Mouse (Mus musculus): Measurements from ENCODE around the gene Nfatc3. TPM values are rescaled to one million over a fixed set of nuclear protein-coding genes. Genes with fewer than 3 reads are reported as not detected.

The Nfatc3 gene
- polyA plus RNA-seq, 1 experiment from 2014 or later = 5.1 TPM

GRCm38 (mm10) chr8:106112041-106112440 lies 53.4 kb downstream of the Nfatc3 start:
- H3K27me3 ChIP-seq (ENCODE audit: control insufficient read depth, insufficient read depth, low read length) = no peaks in the 10 kb centered on the region
- 93% methylated on average over 2 of the region's 2 CpGs for WGBS
- no peaks in the 10 kb centered on the region for H3K9me3 ChIP-seq (replicated peaks; ENCODE audit: control insufficient read depth, low read length)
- no peak for ATAC-seq (replicated peaks; ENCODE audit: insufficient number of reproducible peaks, low FRiP score, low TSS enrichment, low read depth)
- H3K4me2 ChIP-seq (ENCODE audit: low read depth, low read length) = no peak overlapping the region
- peaks cover 6% of the 10 kb centered on the region; the same call in 1 of the 2 replicates for H3K36me3 ChIP-seq (replicated peaks; ENCODE audit: control insufficient read depth, insufficient read depth, low read depth, low read length)
- H3K27ac ChIP-seq (replicated peaks; ENCODE audit: low read depth, low read length) = no peak overlapping the region
- DNase-seq (ENCODE audit: low spot score) = no peak
- H3K9ac ChIP-seq (replicated peaks; ENCODE audit: low read length) = no peak overlapping the region
- H3K4me1 ChIP-seq (ENCODE audit: control insufficient read depth, insufficient read depth, low read length) = no peaks in the 10 kb centered on the region
- no peak overlapping the region for H3K4me3 ChIP-seq (ENCODE audit: low read depth, low read length)

- no peaks in the 10 kb centered on the region for H3K9me3 ChIP-seq (replicated peaks; ENCODE audit: control insufficient read depth, low read length)
- ATAC-seq (replicated peaks; ENCODE audit: insufficient number of reproducible peaks, low FRiP score, low TSS enrichment, low read depth) = no peak
- H3K27ac ChIP-seq (replicated peaks; ENCODE audit: low read depth, low read length) = no peak overlapping the region
- no peak for DNase-seq (ENCODE audit: low spot score)
- peaks cover 6% of the 10 kb centered on the region; the same call in 1 of the 2 replicates for H3K36me3 ChIP-seq (replicated peaks; ENCODE audit: control insufficient read depth, insufficient read depth, low read depth, low read length)
- H3K9ac ChIP-seq (replicated peaks; ENCODE audit: low read length) = no peak overlapping the region
- H3K4me3 ChIP-seq (ENCODE audit: low read depth, low read length) = no peak overlapping the region
- H3K27me3 ChIP-seq (ENCODE audit: control insufficient read depth, insufficient read depth, low read length) = no peaks in the 10 kb centered on the region
- H3K4me2 ChIP-seq (ENCODE audit: low read depth, low read length) = no peak overlapping the region
- no peaks in the 10 kb centered on the region for H3K4me1 ChIP-seq (ENCODE audit: control insufficient read depth, insufficient read depth, low read length)
- 95% methylated on average over 1 of the region's 1 CpGs for WGBS
Measured at GRCm38 (mm10) chr8:106112514-106112913, 53.9 kb downstream of the Nfatc3 start.

- no peak overlapping the region for H3K4me3 ChIP-seq (ENCODE audit: low read depth, low read length)
- no peaks in the 10 kb centered on the region for H3K27me3 ChIP-seq (ENCODE audit: control insufficient read depth, insufficient read depth, low read length)
- ATAC-seq (replicated peaks; ENCODE audit: insufficient number of reproducible peaks, low FRiP score, low TSS enrichment, low read depth) (no peak), DNase-seq (ENCODE audit: low spot score) (peak; percentile 39)
- H3K9ac ChIP-seq (replicated peaks; ENCODE audit: low read length) = no peak overlapping the region
- no peak overlapping the region for H3K4me2 ChIP-seq (ENCODE audit: low read depth, low read length)
- no peaks in the 10 kb centered on the region for H3K4me1 ChIP-seq (ENCODE audit: control insufficient read depth, insufficient read depth, low read length)
- WGBS = 96% methylated on average over 3 of the region's 3 CpGs
- H3K9me3 ChIP-seq (replicated peaks; ENCODE audit: control insufficient read depth, low read length) = no peaks in the 10 kb centered on the region
- peaks cover 2% of the 10 kb centered on the region; the same call in 1 of the 2 replicates for H3K36me3 ChIP-seq (replicated peaks; ENCODE audit: control insufficient read depth, insufficient read depth, low read depth, low read length)
- no peak overlapping the region for H3K27ac ChIP-seq (replicated peaks; ENCODE audit: low read depth, low read length)
Measured at GRCm38 (mm10) chr8:106115897-106116296, 57.3 kb downstream of the Nfatc3 start.

GRCm38 (mm10) chr8:106123443-106123842 lies 64.8 kb downstream of the Nfatc3 start:
- Histone ChIP-seq H3K4me1 (ENCODE audit: control insufficient read depth, insufficient read depth, low read length) (no peaks in the 10 kb centered on the region), H3K27ac (replicated peaks; ENCODE audit: low read depth, low read length) (no peak overlapping the region), H3K9me3 (replicated peaks; ENCODE audit: control insufficient read depth, low read length) (no peaks in the 10 kb centered on the region), H3K9ac (replicated peaks; ENCODE audit: low read length) (no peak overlapping the region), H3K36me3 (replicated peaks; ENCODE audit: control insufficient read depth, insufficient read depth, low read depth, low read length) (0 out of 2 replicates have a peak, but pooled peaks cover 2% of the 10 kb centered on the region), H3K27me3 (ENCODE audit: control insufficient read depth, insufficient read depth, low read length) (no peaks in the 10 kb centered on the region), H3K4me2 (ENCODE audit: low read depth, low read length) (no peak overlapping the region), H3K4me3 (ENCODE audit: low read depth, low read length) (no peak overlapping the region)
- WGBS = 78% methylated on average over 3 of the region's 3 CpGs
- DNase-seq (ENCODE audit: low spot score) (no peak), ATAC-seq (replicated peaks; ENCODE audit: insufficient number of reproducible peaks, low FRiP score, low TSS enrichment, low read depth) (no peak)

GRCm38 (mm10) chr8:106126055-106126454 lies 67.4 kb downstream of the Nfatc3 start:
- ATAC-seq (replicated peaks; ENCODE audit: insufficient number of reproducible peaks, low FRiP score, low TSS enrichment, low read depth) = no peak
- Histone ChIP-seq H3K9me3 (replicated peaks; ENCODE audit: control insufficient read depth, low read length) (no peaks in the 10 kb centered on the region), H3K9ac (replicated peaks; ENCODE audit: low read length) (no peak overlapping the region), H3K27me3 (ENCODE audit: control insufficient read depth, insufficient read depth, low read length) (no peaks in the 10 kb centered on the region), H3K4me3 (ENCODE audit: low read depth, low read length) (no peak overlapping the region), H3K4me2 (ENCODE audit: low read depth, low read length) (no peak overlapping the region), H3K36me3 (replicated peaks; ENCODE audit: control insufficient read depth, insufficient read depth, low read depth, low read length) (peaks cover 2% of the 10 kb centered on the region; the same call in 1 of the 2 replicates), H3K4me1 (ENCODE audit: control insufficient read depth, insufficient read depth, low read length) (no peaks in the 10 kb centered on the region), H3K27ac (replicated peaks; ENCODE audit: low read depth, low read length) (no peak overlapping the region)
- WGBS = 94% methylated on average over 1 of the region's 1 CpGs
- no peak for DNase-seq (ENCODE audit: low spot score)

- Histone ChIP-seq H3K4me2 (ENCODE audit: low read depth, low read length) (no peak overlapping the region), H3K4me3 (ENCODE audit: low read depth, low read length) (no peak overlapping the region), H3K27me3 (ENCODE audit: control insufficient read depth, insufficient read depth, low read length) (no peaks in the 10 kb centered on the region), H3K4me1 (ENCODE audit: control insufficient read depth, insufficient read depth, low read length) (no peaks in the 10 kb centered on the region), H3K9ac (replicated peaks; ENCODE audit: low read length) (no peak overlapping the region), H3K36me3 (replicated peaks; ENCODE audit: control insufficient read depth, insufficient read depth, low read depth, low read length) (peaks cover 2% of the 10 kb centered on the region; the same call in 1 of the 2 replicates), H3K9me3 (replicated peaks; ENCODE audit: control insufficient read depth, low read length) (no peaks in the 10 kb centered on the region), H3K27ac (replicated peaks; ENCODE audit: low read depth, low read length) (no peak overlapping the region)
- 75% methylated on average over 3 of the region's 3 CpGs for WGBS
- DNase-seq (ENCODE audit: low spot score) (no peak), ATAC-seq (replicated peaks; ENCODE audit: insufficient number of reproducible peaks, low FRiP score, low TSS enrichment, low read depth) (no peak)
Measured at GRCm38 (mm10) chr8:106127054-106127453, 68.4 kb downstream of the Nfatc3 start.

GRCm38 (mm10) chr8:106127882-106128410 lies 69.3 kb downstream of the Nfatc3 start:
- no peak overlapping the region for H3K27ac ChIP-seq (replicated peaks; ENCODE audit: low read depth, low read length)
- 93% methylated on average over 10 of the region's 10 CpGs for WGBS
- ATAC-seq (replicated peaks; ENCODE audit: insufficient number of reproducible peaks, low FRiP score, low TSS enrichment, low read depth) = no peak
- peaks cover 2% of the 10 kb centered on the region; the same call in 1 of the 2 replicates for H3K36me3 ChIP-seq (replicated peaks; ENCODE audit: control insufficient read depth, insufficient read depth, low read depth, low read length)
- H3K4me2 ChIP-seq (ENCODE audit: low read depth, low read length) = no peak overlapping the region
- no peak overlapping the region for H3K9ac ChIP-seq (replicated peaks; ENCODE audit: low read length)
- H3K27me3 ChIP-seq (ENCODE audit: control insufficient read depth, insufficient read depth, low read length) = no peaks in the 10 kb centered on the region
- no peaks in the 10 kb centered on the region for H3K9me3 ChIP-seq (replicated peaks; ENCODE audit: control insufficient read depth, low read length)
- no peak overlapping the region for H3K4me3 ChIP-seq (ENCODE audit: low read depth, low read length)
- no peaks in the 10 kb centered on the region for H3K4me1 ChIP-seq (ENCODE audit: control insufficient read depth, insufficient read depth, low read length)
- DNase-seq (ENCODE audit: low spot score) = no peak

- ATAC-seq (replicated peaks; ENCODE audit: insufficient number of reproducible peaks, low FRiP score, low TSS enrichment, low read depth) = no peak
- DNase-seq (ENCODE audit: low spot score) = no peak
- H3K36me3 ChIP-seq (replicated peaks; ENCODE audit: control insufficient read depth, insufficient read depth, low read depth, low read length) = peaks cover 2% of the 10 kb centered on the region; the same call in 1 of the 2 replicates
- H3K4me1 ChIP-seq (ENCODE audit: control insufficient read depth, insufficient read depth, low read length) = no peaks in the 10 kb centered on the region
- H3K4me3 ChIP-seq (ENCODE audit: low read depth, low read length) = no peak overlapping the region
- no peaks in the 10 kb centered on the region for H3K27me3 ChIP-seq (ENCODE audit: control insufficient read depth, insufficient read depth, low read length)
- no peak overlapping the region for H3K9ac ChIP-seq (replicated peaks; ENCODE audit: low read length)
- no peaks in the 10 kb centered on the region for H3K9me3 ChIP-seq (replicated peaks; ENCODE audit: control insufficient read depth, low read length)
- no peak overlapping the region for H3K4me2 ChIP-seq (ENCODE audit: low read depth, low read length)
- H3K27ac ChIP-seq (replicated peaks; ENCODE audit: low read depth, low read length) = no peak overlapping the region
Measured at GRCm38 (mm10) chr8:106129232-106129930, 70.7 kb downstream of the Nfatc3 start.

Data from embryonic facial prominence, embryonic 11.5 days (tissue).